13 mouse cellular contexts compared by ENCODE assay signal in the genomic region with DNA sequence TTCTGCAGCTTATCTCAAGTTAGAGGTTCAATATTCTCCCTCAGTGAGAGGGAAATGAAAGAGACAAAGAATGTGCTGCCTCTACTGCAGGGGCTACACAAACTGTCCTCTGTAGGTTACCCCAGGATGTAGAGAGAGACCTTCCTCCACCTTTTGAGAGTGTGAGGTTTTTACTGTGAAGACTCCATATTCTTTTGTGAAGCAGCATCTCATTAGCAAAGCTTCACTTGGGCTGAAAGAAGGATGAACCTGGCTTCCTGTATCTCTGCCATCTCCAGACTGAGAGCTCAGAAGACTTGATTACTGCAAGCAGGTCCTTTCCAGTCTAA.
DNase-seq lines count a peak whose midpoint lies in the region; ATAC-seq lines count a peak whose summit lies in the region.
"Had no signal": no experiment of that assay in that cellular context is flagged by ENCODE, and none has a peak within 500 bp of the region (broad histone marks: within the 10 kb centered on the region; RNA-seq: fewer than 3 reads in every experiment).

No protein-coding gene starts in this region.

- intact Hi-C loops in heart, postnatal 25 days (cut with DNase I), result no loop called here

- ATAC-seq in forebrain, embryonic 16.5 days, result no peak
- peak; percentile 40 for ATAC-seq in liver, embryonic 13.5 days (ENCODE audit: low read depth)
- peak; percentile 38; the same call in 1 of the 2 replicates for ATAC-seq in midbrain, embryonic 16.5 days

- H3K36me3 ChIP-seq in heart, embryonic 10.5 days, result no peaks in the 10 kb centered on the region
- no peaks in the 10 kb centered on the region for H3K36me3 ChIP-seq in forebrain, embryonic 16.5 days (ENCODE audit: control insufficient read depth, insufficient read depth)
- no peaks in the 10 kb centered on the region for H3K36me3 ChIP-seq in liver, embryonic 13.5 days
- no peaks in the 10 kb centered on the region for H3K36me3 ChIP-seq in midbrain, embryonic 16.5 days (ENCODE audit: control insufficient read depth, insufficient read depth, low read length)

- H3K4me2 ChIP-seq in forebrain, embryonic 16.5 days (ENCODE audit: low read length), result no peak overlapping the region
- H3K4me2 ChIP-seq in liver, embryonic 13.5 days, result peak overlapping the region; percentile 63
- no peak overlapping the region for H3K4me2 ChIP-seq in midbrain, embryonic 16.5 days (ENCODE audit: low read length)

- no peaks in the 10 kb centered on the region for H3K27me3 ChIP-seq in heart, embryonic 10.5 days (ENCODE audit: insufficient read depth, poor library complexity, severe bottlenecking)
- H3K27me3 ChIP-seq in forebrain, embryonic 16.5 days (replicated peaks; ENCODE audit: control insufficient read depth, insufficient read depth, low read length), result no peaks in the 10 kb centered on the region
- H3K27me3 ChIP-seq in liver, embryonic 13.5 days, result no peaks in the 10 kb centered on the region
- H3K27me3 ChIP-seq in midbrain, embryonic 16.5 days (ENCODE audit: control insufficient read depth, insufficient read depth, low read depth, low read length), result no peaks in the 10 kb centered on the region

- H3K9ac ChIP-seq in forebrain, embryonic 16.5 days (replicated peaks; ENCODE audit: low read depth, low read length), result no peak overlapping the region
- H3K9ac ChIP-seq in liver, embryonic 13.5 days, result peak overlapping the region; percentile 68
- no peak overlapping the region for H3K9ac ChIP-seq in midbrain, embryonic 16.5 days (ENCODE audit: low read depth, low read length)

- no peak overlapping the region for H3K4me3 ChIP-seq in heart, embryonic 10.5 days
- no peak overlapping the region for H3K4me3 ChIP-seq in forebrain, embryonic 16.5 days (replicated peaks; ENCODE audit: low read length)
- peak overlapping the region; percentile 23 for H3K4me3 ChIP-seq in liver, embryonic 13.5 days (replicated peaks)
- no peak overlapping the region for H3K4me3 ChIP-seq in midbrain, embryonic 16.5 days (ENCODE audit: low read depth, low read length)
- H3K4me3 ChIP-seq: myocyte had no signal

- H3K27ac ChIP-seq in heart, embryonic 10.5 days, result peak overlapping the region; percentile 78
- H3K27ac ChIP-seq in forebrain, embryonic 16.5 days (ENCODE audit: low read length), result peak overlapping the region; percentile 80
- peak overlapping the region; percentile 95 for H3K27ac ChIP-seq in liver, embryonic 13.5 days
- peak overlapping the region; percentile 88 for H3K27ac ChIP-seq in midbrain, embryonic 16.5 days (ENCODE audit: low read length)

- DNase-seq in heart, embryonic 10.5 days (ENCODE audit: low spot score), result no peak
- DNase-seq in heart, postnatal 25 days (ENCODE audit: low spot score), result no peak
- no peak for DNase-seq in liver, embryonic 13.5 days
- DNase-seq in kidney, postnatal 25 days, result no peak
- DNase-seq in gastrocnemius, adult 18-20 months (ENCODE audit: low spot score), result no peak
- DNase-seq in urinary bladder, adult 18-20 months (ENCODE audit: low spot score in 2 of 2), result no peak
- DNase-seq: cerebellum, adult 9-11 months; gastrocnemius, postnatal 25 days; kidney, postnatal 14 days; lung, postnatal 10 days had no signal

- H3K9me3 ChIP-seq in heart, embryonic 10.5 days, result no peaks in the 10 kb centered on the region
- H3K9me3 ChIP-seq in forebrain, embryonic 16.5 days (ENCODE audit: control insufficient read depth, low read length), result no peaks in the 10 kb centered on the region
- no peaks in the 10 kb centered on the region for H3K9me3 ChIP-seq in liver, embryonic 13.5 days (replicated peaks)
- no peaks in the 10 kb centered on the region for H3K9me3 ChIP-seq in midbrain, embryonic 16.5 days (replicated peaks; ENCODE audit: control insufficient read depth, low read length, poor library complexity, severe bottlenecking)

- H3K4me1 ChIP-seq in heart, embryonic 10.5 days, result peaks cover 29% of the 10 kb centered on the region
- peaks cover 52% of the 10 kb centered on the region for H3K4me1 ChIP-seq in forebrain, embryonic 16.5 days (replicated peaks; ENCODE audit: control insufficient read depth, insufficient read depth, low read length)
- H3K4me1 ChIP-seq in liver, embryonic 13.5 days (replicated peaks), result peaks cover 64% of the 10 kb centered on the region
- H3K4me1 ChIP-seq in midbrain, embryonic 16.5 days (ENCODE audit: control insufficient read depth, insufficient read depth, low read length), result peaks cover 63% of the 10 kb centered on the region
